Mouse (Mus musculus) brain, adult 2 months (tissue): ENCODE measurements at regions not wholly inside any gene's neighbourhood (a gene's known extent, or its start where the extent isn't known, plus 50 kb on each side); places are given as distances from the start of the nearest gene placed in this dataset.

Source experiments
- DNase-seq: peaks from one replicate; pipeline ENCODE4 v3.0.0; 2011; ENCODE audit warnings: low read depth, low spot score

DNA sequence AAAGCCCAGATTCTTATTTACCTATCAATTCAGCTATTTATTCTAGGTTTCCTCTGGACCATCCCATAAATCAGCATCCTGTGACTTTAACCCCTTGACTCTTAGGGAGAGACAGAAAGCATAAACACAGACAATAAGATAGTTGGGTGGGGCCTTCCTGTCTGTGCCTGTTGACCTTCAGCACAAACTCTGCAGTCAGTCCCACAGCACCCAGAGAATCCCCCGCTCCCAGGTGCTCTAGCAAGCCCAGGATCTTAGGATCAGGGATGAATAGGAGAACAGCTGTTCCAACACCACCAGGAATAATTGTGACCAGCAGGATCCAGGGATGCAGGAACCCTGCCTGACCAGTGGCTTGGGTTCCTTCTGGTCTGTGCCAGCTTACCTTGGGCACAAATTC lies 107.8 kb downstream of the Basp1 start:
- DNase-seq = no peak

DNA sequence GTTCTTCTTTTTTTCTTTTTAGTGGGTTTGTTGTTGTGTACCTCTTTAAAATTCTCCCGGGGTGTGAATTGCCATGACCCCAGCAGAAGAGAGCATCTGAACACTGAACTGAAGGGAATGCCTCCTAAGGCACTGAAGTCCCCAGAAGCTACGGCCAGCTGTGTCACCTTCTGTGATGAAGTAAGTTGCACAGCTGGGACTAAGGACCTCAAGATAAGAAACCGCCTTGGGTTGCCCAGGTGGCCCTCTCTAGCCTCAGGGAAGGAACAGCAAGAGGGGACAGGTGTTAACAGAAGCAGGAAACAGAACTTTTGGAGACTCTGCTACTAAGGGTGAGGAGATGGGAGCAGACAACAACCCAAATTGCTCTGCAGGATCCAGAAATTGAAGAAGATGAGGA lies 110.2 kb downstream of the Basp1 start:
- no peak for DNase-seq

DNA sequence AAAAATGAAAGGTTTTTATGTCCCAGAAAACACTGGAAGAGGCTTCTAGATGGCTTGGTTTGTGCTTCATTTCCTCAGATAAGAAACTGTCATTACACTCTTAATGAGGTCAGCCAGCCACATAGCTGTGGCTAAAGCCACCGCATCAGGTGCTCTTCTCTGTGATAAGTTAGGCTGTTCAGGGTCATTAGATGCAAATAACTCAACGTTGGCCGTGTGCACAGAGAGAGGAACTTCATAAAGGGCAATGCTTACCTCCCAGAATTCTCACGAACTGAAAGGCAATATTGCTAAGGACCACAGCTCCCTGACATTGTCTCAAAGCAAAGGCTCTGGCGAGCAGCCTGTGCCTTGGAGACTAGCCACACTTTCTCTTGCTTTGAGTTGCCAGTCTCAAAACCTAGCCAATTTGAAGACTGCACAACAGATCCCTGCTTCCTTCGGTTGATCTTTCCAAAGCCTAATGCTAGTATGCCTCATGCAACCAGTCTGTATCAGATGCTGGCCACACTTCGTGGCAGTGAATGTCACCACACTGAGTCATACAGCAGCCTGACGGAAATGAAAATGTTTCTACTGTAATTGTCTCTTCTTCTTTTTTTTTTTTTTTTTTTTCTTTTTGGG lies 110.8 kb downstream of the Basp1 start:
- DNase-seq = no peak

DNA sequence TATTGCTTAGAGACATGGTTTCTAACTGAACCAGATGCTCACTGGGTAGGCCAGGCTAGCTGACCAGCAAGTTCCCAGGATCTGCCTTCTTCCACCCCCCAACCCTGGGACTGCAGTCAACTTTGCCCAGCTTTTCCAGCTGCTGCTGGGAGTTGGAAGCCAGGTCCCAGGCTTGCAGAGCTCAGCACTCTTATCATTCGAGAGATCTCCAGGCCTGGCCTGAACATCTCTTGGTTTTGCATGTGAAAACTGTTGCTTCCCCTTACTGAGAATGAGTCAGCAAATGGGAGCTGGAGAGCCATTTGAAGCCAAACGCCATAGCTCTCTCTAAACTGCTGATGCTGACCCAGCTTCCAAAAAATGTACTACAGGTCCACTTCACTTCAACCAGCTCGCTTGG lies 111.8 kb downstream of the Basp1 start:
- no peak for DNase-seq

DNA sequence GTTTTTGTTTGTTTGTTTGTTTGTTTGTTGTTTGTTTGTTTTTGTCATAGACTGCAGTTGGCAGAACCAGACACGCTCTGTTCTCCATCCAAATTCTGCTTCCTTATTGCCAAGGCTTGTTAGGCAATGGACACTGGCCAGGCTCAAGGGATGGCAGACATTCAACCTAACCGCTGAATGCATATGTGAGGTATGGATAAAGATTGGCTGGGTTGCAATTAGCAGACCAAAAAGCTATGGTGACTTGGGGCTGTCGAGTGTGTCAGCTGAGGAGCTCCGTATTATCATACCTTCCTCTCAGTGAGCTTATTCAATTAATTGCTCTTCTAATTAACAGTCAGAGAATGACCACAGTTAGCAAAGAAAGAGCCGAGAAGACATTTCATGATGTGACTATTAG lies 116.3 kb downstream of the Basp1 start:
- no peak for DNase-seq

DNA sequence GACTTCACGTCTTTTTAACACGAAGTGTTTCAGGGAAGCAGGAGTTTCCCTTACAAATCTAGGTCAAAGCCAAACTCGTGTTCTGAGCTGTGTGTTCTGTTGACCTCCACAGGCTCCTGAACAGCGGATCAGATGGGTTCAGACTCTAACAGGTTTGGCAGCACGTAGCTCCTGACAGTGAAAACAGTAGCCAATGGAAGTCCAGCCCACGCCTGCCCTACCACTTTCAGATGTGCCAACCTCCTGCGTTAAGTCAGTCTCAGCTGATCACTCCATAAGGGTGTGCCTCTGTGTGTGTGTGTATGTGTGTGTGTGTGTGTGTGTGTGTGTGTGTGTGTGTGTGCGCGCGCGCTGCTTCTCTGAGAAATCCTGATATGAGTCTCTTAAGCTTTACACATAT lies 116.8 kb downstream of the Basp1 start:
- DNase-seq = no peak

DNA sequence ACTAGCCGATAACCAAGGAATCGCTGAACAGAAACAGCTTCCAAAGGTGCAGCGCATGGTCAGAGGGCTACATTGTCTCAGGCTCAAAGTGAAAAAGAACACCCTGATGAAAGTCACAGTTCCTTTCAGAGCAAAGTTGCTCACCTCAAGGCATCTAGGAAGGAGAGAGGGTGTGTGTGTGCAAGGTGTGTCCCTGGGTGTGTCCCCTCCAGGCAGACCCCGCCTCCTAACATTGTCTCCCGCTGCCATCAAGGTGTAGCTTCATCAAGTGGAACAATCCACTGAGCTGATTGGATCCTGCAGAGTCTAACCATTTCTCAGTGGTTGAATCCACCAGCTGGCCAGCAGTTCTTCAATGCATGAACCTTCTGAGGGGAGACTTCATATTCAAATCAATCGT lies 117.8 kb downstream of the Basp1 start:
- DNase-seq = no peak

DNA sequence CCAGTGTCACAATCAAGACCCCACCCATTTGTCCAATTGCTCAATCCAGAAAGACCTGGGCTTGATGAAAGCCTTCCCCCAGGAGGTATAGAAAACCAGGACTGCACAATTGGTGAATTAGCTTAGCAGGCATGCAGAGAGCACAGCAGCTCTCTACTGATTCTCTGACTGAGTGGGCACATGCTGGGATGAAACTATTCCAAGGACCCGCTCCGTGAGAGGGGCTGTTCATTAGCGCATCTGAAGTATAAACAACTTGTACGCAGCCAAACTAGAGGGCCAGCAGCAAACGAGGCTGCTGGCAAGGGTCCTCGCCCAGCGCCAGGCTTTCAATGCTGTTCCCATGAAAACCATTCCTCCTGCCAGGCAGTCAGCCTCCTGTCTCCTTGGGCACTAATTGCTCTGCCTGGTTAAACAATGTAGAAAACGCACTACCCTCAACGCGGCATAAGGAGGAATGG lies 122.3 kb downstream of the Basp1 start:
- peak; percentile 42 for DNase-seq

DNA sequence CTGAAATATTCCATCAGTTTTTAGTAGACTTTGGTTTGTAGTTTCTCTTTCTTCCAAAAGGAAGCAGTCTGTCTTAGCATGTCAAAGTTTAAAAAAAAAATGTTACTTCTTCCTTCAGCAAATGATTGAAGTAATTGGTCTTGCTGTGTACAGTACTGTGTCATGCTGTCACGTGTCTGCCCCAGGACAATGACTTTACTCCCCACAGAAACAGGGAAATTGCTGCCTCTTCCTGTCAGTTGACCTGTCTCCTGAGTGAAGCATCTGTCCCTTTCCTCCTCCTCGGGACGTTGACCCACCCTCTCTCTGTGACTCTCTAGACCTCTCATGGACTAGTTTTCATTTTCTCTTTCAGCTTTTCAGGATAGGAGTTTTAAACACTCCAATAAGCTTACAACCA lies 125.7 kb downstream of the Basp1 start:
- DNase-seq = no peak

DNA sequence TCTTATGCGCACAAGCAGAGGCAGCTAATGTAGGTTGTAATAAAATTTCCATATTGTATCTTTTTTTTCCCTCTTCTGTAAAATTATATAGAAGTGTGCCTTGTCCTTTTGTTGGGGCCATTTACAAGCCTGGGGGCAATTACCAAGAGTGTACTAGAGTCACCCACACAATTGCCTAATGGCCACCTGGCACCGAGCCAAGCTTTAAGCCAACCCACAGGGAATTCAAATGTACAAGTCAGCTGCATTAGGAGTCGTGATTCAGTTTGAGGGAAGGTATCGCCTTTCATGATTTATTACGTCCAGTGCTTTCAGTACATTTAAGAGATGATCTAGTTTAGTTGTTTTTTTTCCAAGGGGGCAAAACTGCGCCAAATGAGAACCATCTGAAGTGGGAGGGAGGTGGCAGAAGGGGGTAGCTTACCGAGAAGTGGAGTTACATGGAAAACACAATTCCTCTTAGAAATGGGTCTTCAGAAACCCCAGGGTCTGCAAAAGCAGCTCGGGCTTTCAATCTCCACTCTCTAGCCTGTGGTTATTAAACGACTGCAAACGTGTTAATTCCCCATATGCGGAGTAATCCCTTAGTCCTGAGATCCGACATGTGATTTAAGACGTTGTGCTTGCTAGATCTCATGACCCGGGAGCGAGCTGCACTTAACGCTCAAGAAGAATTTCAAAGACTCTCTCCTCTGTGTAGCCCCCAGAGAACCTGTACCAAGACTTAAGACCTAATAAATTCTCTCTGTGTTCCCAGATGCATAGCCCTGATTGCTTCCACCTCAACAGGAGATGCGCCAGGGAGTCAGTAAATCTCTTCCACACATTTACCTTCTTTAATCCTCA lies 129.0 kb downstream of the Basp1 start:
- no peak for DNase-seq

DNA sequence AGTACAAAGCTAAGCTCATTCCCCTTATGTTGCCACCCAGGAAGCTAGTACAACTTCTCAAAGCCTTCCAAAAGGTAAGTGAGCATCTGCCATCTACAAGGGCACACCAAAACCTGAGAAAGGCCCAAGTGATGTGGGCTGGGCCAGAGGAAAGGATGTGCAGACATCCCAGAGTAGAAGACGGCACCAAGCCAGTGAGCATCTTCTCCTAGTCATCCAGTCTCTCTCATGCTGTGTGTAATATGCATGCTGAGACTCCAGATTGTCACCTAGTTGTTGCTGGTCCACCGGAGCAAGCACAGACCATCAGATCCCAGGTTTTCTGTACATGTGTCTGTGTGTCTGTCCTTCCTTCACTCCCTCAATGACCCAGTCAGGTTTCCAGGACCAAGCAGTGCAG lies 129.9 kb downstream of the Basp1 start:
- DNase-seq = no peak

DNA sequence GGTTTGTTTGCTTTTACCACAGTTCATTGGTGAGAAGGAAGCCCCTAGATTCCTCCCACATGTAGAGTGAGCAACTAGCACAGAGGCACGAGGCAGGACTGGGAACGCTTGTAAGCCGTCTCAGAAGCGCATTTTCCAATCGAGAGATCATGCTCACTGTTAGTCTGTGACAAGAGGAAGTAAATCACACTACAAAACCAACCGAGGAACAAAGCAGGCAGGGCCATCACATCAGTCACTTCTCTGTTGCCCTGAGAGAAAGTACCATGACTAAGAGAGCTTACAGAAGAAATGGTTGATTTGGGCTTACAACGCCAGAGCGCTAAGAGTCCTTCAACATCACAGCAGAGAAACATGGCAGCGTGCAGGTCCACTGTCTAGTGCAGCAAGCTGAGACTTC lies 131.2 kb downstream of the Basp1 start:
- peak; percentile 21 for DNase-seq

DNA sequence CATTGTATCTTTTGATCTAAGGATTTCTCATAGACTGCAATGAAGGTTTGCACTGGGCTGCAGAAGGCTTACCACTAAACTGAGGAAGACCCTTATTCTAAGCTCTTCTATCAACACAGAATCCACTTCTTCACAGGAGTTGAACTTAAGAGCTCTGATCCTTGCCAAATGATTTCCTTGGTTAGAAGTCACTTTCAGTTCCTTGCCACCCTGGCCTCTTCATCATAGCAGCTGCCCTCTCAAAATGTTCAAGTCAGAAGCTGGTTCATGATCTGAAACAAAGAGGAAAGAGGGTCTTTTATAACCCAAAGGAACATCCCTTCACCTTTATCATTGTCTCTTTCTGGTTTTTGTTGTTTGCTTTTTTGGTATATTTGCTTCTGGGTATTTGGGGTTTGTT lies 131.6 kb downstream of the Basp1 start:
- no peak for DNase-seq

DNA sequence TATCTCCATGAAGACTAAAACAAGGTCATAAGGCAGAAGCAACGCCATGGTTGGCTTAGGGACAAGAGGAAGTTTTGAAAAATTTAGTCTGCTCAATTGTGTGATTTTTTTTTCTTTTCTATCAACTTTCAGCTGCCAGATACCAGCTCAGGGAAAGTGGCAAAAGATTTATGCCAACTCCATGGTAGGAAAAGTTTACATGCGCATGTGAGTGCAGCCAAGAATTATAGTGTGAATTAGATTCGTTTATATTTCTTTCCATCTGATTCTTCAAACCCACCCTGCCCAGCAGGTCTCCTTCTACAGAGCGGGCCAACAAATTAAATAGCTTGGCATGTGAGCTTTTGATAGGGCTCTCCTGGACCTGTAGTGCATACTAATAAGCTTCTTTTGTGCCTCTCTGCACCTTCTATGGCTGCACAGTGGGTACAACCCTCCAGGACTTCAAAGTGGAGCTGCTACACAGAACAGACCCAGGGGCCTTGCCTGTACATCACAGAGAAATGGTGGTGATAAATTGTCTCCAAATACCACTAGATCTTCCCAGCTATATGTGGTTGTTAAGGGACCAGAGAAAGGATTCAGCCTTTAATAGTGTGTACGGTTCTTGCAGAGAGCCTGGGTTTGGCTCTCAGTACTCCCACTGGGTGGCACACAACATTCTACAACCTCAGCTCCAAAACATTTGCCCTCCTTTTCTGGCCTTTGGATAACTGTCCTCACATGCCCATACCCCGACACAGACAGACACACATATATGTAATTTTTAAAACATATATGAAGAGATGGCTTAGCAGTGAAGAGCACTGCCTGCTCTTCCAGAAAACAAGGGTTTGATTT lies 135.0 kb downstream of the Basp1 start:
- no peak for DNase-seq

DNA sequence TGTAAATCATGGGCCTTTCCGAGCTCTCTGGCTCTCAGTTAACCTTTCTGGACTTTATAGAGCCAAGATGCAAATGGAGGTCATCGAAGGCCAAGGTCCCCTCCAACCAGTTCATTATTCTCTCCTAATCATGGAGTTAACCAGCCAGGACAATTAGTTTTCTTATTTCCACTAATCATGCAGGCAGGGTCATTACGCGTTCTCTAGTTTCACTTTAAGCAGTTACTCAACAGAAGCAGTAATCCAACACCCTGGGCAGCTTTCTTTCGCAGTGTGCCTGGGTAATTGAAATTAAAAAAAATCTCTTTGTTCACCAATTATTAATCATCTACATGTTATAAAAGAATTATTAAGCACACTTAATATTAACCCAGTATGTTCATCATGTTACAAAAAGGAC lies 137.3 kb downstream of the Basp1 start:
- no peak for DNase-seq

DNA sequence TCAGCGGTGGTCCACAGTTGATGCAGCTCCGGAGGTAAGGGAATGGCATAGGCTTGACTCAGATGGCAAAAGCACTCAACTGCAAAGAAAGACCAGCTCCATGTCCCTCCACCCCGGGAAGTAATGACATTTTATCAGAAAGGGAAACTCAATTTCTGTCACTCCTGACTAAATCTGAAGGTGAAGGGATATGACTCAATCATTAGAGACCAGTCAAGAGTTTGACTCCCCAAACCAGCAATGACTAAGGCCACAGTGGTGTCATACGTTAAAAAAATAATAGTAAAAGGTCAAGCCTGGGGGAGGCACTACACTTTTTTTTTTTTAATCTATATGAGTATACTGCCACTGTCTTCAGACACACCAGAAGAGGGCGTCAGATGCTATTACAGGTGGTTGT lies 141.7 kb downstream of the Basp1 start:
- DNase-seq = no peak

DNA sequence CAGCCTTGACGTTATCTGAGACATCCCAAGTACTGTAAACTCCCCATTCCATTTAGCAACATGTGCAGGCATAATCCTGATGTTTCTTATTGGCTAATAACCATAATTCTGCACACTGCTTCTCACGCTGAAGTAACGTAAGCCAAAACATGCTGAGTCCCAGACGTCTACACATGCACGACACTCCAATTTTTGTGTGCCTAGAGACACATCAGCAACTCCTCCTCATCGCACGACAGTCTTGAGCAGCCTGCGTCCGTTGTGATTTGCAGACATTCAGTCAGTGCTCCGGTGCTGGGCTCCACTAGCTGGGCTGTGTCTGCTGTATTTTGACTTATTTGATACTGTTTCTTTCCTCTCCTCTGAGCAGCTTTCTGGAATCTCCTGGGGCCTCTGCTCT lies 143.2 kb downstream of the Basp1 start:
- DNase-seq = no peak

DNA sequence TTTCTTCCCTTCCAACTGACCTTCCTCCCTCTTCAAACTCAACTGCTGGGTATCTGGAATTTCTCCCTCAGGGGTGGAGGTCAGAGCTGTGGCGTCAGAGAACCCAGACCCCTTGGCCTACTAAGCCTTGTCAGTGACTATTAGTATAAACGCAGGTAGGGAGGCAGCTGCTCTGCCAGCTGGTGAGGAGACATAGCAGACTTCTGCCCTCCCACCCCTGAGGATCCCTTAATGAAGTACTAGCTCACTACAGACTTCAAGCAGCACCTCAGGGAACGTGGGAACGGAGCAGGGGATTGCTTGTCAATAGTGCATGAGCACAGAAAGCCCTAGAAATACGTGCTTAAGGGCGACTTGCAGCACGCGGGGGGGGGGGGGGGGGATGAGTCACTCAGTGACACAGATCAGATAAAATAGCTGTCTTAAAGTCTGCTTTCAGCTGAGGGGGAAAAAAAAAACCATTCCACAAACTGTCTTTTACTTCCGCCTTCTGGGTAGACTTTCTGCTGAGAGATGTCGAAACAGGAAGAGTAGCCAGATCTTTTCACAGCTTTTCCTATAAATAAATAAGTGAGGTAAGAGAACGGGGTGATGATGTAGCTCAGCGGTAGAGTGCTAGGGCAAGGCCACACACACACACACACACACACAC lies 144.1 kb downstream of the Basp1 start:
- peak; percentile 65 for DNase-seq

DNA sequence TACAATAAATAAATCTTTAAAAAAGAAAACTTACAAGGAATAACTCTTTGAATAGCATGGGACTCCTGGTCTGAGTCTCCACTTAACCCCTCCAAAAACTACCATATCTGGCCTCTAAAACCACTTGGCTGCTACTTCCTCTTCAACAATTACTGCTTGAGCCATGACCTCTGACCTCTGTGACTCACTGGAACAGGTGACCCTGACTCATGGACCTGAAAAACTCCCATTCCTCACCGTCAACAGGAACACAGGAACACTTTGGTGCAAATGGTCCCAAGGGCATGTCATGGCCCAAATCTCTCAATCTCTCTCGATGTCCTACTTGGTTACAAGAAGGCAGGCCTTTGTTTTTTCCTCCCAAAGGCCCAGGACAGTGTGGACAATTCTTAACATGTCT lies 145.1 kb downstream of the Basp1 start:
- no peak for DNase-seq

DNA sequence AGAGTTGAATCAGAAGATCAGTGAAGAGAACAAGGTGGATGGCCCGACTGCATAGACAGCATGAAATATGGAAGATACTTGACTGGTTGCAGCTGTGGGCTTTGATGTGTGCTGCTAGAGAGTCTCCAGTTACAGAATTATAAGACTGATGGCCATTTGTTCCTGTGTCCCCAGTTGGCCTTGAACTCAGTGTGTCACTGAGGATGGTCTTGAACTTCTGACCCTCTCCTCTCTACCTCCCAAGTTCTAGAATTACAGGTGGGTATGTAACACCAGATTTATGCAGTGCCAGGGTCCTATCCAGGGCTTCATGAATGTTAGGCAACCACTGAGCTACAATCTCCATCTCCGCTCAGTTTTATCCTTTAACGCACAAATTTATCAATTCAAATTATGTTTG lies 146.1 kb downstream of the Basp1 start:
- DNase-seq = no peak

DNA sequence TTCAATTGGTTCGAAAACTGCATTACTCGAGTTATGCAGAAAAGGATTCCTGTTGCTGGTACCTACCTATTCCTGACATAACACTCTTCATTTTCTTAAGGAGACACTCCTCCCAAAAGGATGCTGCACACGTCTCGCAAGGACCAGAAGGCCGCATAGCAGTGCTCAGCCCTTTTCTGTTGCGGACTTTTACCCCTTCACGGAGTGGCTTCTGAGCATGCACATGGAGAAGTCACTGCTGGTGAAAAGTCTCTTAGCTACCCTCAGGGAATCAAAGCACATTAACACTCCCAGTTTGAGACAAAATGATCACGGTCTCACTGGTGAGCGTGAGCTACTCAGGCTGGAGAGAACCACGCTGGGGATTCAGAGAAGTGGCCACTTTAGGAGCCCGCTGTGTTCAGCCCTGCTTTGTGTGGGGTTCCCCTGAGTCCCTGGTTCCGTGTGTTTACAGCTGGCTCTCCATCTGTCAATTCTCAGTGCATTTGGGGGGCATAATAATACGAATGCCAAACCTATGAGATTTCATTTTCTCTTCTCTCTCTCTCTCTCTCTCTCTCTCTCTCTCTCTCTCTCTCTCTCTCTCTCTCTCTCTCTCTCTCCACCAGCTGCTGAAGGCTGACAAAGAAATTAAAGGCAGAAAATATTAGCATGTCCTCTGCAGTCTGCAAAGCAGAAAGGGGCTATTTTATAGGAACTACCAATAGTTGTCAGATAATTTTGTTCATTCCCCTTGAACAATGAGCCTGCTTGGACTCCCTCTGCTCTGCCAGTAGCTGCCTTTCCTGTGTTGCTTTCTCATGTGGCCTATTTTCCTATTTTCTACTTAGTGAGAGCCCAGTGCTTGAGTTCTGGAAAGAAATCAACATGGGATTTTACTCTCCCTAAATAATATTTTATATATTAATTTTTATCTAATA lies 160.7 kb downstream of the Basp1 start:
- no peak for DNase-seq
